Mouse (Mus musculus) MEL (cell line): ENCODE measurements around the gene Aspg.

Experiments used
- CTCF ChIP-seq, 3 experiments: IDR thresholded peaks in 2 of 3; conservative IDR thresholded peaks in 1 of 3; 2 replicates each; pipeline ENCODE4 v1.5.1; 2011 to 2012; ENCODE audit warnings: low read length in 3 of 3, low read depth in 2 of 3, mild to moderate bottlenecking in 2 of 3, improper control_type of control experiment in 1 of 3, inconsistent platforms in 1 of 3, mixed read lengths in 1 of 3, moderate library complexity in 1 of 3; ENCODE audit not compliant: control insufficient read depth in 1 of 3, insufficient read depth in 1 of 3, poor library complexity in 1 of 3, severe bottlenecking in 1 of 3
- GATA1 ChIP-seq: IDR thresholded peaks from 2 replicates; pipeline ENCODE4 v1.6.1; 2011; ENCODE audit warnings: low read depth, low read length, improper control_type of control experiment
- KAT2A ChIP-seq: conservative IDR thresholded peaks from 2 replicates; pipeline ENCODE4 v1.6.1; 2012; ENCODE audit warnings: low read depth, low read length, improper control_type of control experiment, inconsistent platforms
- TAL1 ChIP-seq: IDR thresholded peaks from 2 replicates; pipeline ENCODE4 v1.6.1; 2012; ENCODE audit warnings: mild to moderate bottlenecking, inconsistent platforms, low read length, moderate library complexity, mixed read lengths
- TBP ChIP-seq: IDR thresholded peaks from 2 replicates; pipeline ENCODE4 v1.8.0; 2011; ENCODE audit warnings: low read depth, low read length, improper control_type of control experiment

DNA sequence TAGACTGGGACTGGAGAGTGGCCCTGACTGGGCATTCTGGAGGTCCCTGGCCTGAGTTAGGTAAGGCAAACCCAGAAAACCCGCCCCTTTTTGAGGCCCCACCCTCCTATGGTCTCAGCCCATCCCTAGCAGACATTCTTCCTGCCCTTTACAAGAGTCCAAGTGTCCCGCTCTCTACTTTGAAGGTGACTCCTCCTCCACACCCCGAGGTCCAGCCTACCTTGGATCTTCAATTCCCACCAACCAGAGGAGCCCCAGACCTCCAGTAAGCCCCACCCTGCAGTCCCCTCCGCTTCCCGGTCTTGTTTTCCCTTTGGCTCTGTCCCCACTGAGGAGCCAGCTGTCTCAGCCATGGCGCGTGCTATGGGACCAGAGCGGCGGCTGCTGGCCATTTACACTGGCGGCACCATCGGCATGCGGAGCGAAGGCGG lies at the start of gene Aspg:
- TF ChIP-seq TBP (no peak), TAL1 (no peak), GATA1 (no peak), CTCF (IDR thresholded peaks at IDR 0.05 in 2 of 3, conservative IDR thresholded peaks at IDR 0.05 in 1 of 3; ENCODE audit: control insufficient read depth in 1 of 3, insufficient read depth in 1 of 3, low read depth in 2 of 3, low read length in 3 of 3, poor library complexity in 1 of 3, severe bottlenecking in 1 of 3) (no peak), KAT2A (no peak)
